Mouse (Mus musculus) stomach, embryonic 14.5 days (tissue): ENCODE measurements around the gene Olfr1360. TPM values are rescaled to one million over a fixed set of nuclear protein-coding genes. Genes with fewer than 3 reads are reported as not detected.
A peak's percentile ranks its signal among the peaks of the same experiment; 100 is the strongest.
"Not testable (repeated sequence)": the region's sequence is repeated elsewhere in the genome, so short reads cannot be mapped to it uniquely, and the experiment has no call there.

Source experiments
- ATAC-seq: fragments of 200-750 bp; cut with Nextera tagmentation; 2 replicates; pipeline ENCODE4 v1.8.0; 2017; ENCODE audit warnings: low read depth, moderate TSS enrichment; ENCODE audit not compliant: insufficient number of reproducible peaks, insufficient read depth, low FRiP score
- H3K27ac ChIP-seq: fragments of 300-500 bp; sonication (generic); 2 replicates; pipeline ENCODE4 v1.5.1; 2014; ENCODE audit warnings: mild to moderate bottlenecking, low read length, moderate library complexity, mixed read lengths
- H3K27me3 ChIP-seq: fragments of 300-500 bp; sonication (generic); 2 replicates; pipeline ENCODE4 v1.6.1; 2014; ENCODE audit warnings: low read length, control low read depth, mixed read lengths; ENCODE audit not compliant: control insufficient read depth, insufficient read depth
- H3K36me3 ChIP-seq: fragments of 300-500 bp; sonication (generic); 2 replicates; pipeline ENCODE4 v1.6.1; 2014; ENCODE audit warnings: mild to moderate bottlenecking, control low read depth, low read length, moderate library complexity, mixed read lengths; ENCODE audit not compliant: control insufficient read depth, insufficient read depth
- H3K4me1 ChIP-seq: fragments of 300-500 bp; sonication (generic); 2 replicates; pipeline ENCODE4 v1.6.1; 2014; ENCODE audit warnings: low read length, control low read depth, mixed read lengths; ENCODE audit not compliant: control insufficient read depth, insufficient read depth
- H3K4me2 ChIP-seq: fragments of 300-500 bp; sonication (generic); replicated peaks from 2 replicates; pipeline ENCODE4 v1.6.1; 2014; ENCODE audit warnings: low read depth, low read length, control low read depth
- H3K4me3 ChIP-seq: fragments of 300-500 bp; sonication (generic); 2 replicates; pipeline ENCODE4 v1.5.1; 2014; ENCODE audit warnings: low read depth, low read length, control low read depth
- H3K9ac ChIP-seq: fragments of 300-500 bp; sonication (generic); replicated peaks from 2 replicates; pipeline ENCODE4 v1.6.1; 2014; ENCODE audit warnings: low read depth, mild to moderate bottlenecking, control low read depth, low read length, moderate library complexity, mixed read lengths
- H3K9me3 ChIP-seq: fragments of 300-500 bp; sonication (generic); 2 replicates; pipeline ENCODE4 v1.6.1; 2016; ENCODE audit warnings: low read depth, low read length, control low read depth; ENCODE audit not compliant: control insufficient read depth
- WGBS: fragments of 180-500 bp; shearing (Covaris S2); extraction: QIAGEN DNeasy Blood & Tissue Kit; methylation state at CpG from one replicate; pipeline ENCODE4 v1.1.7; 2014; 5-methylcytosine and 5-hydroxymethylcytosine counted together
- polyA plus RNA-seq: library from polyadenylated mRNA; unstranded; fragments of >200 nt; fragmentation: Nextera tagmentation; extraction: Ambion mirVana; gene quantifications from 2 replicates; pipeline ENCODE4 v1.2.1, GENCODE M21; 2014

Olfr1360 gene
- polyA plus RNA-seq, 1 experiment from 2014 or later = not detected

DNA sequence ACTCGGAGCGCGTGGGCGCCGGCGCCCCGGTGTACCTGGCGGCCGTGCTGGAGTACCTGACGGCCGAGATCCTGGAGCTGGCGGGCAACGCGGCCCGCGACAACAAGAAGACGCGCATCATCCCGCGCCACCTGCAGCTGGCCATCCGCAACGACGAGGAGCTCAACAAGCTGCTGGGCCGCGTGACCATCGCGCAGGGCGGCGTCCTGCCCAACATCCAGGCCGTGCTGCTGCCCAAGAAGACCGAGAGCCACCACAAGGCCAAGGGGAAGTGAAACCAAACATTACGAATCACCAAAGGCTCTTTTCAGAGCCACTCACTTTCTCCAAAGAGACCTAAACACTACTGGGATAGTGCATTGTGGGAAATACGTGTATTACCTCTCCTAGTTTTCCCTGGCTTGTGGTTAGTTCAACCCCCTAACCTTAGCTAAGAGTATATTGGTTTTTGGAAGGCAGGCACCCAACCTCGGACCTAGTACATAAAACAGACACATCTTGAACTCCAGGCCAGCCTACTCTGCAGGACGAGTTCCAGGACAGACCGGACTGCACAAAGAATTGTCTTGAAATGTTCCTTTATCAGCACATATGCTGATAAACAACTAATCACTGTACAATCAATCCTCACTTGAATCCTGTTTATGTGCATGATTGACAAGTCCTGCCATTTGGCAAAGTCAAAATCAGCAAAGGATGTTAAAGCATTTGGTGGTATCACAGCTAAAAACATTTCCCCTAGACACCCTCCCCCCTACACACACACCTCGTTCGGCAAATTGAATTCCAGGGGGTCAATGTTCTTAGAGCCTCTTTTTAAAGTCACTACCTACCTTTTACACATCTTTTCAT, 39.6 kb upstream of the Olfr1360 start:
- not testable (repeated sequence) for H3K36me3 ChIP-seq, H3K9me3 ChIP-seq, H3K27me3 ChIP-seq, ATAC-seq
- Histone ChIP-seq H3K27ac (peak overlapping the region; percentile 95), H3K4me2 (peak overlapping the region; percentile 84), H3K4me1 (peaks cover 20% of the 10 kb centered on the region; the same call in 1 of the 2 replicates), H3K4me3 (peak overlapping the region; percentile 41), H3K9ac (peak overlapping the region; percentile 60)
- WGBS = under 1% methylated on average over 8 of the region's 38 CpGs

DNA sequence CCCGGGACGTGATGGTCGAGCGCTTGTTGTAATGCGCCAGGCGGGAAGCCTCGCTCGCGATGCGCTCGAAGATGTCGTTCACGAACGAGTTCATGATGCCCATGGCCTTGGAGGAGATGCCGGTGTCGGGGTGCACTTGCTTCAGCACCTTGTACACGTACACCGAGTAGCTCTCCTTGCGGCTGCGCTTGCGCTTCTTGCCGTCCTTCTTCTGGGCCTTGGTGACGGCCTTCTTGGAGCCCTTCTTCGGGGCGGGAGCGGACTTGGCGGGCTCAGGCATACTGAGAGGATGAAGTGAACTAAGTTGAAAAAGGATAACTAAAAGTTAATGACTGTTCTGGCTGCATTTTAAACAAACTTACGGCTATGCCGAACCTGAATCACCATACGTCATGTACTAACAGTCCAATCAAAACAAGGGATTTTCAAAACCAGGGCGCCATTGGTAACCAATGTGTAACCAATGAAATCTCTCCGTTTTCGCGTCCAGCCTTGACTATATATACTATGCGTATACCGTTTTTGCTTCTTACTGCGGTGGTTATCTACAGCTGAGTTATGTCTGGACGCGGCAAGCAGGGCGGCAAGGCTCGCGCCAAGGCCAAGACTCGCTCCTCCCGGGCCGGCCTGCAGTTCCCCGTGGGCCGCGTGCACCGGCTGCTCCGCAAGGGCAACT, 38.8 kb upstream of the Olfr1360 start, which contains the start of the genes Hist1h2bl and Hist1h2ai:
Gene Hist1h2bl (minus strand): TSS at position 280 of the 676 bp plus-strand sequence.
Gene Hist1h2ai (plus strand): TSS at position 559 of the 676 bp plus-strand sequence.
- not testable (repeated sequence) for H3K9me3 ChIP-seq, H3K36me3 ChIP-seq, H3K27me3 ChIP-seq
- Histone ChIP-seq H3K9ac (peak within 1 kb of the TSS; percentile 65), H3K4me1 (peaks cover 19% of the 10 kb centered on the region; the same call in 1 of the 2 replicates), H3K4me3 (peak within 1 kb of the TSS; percentile 41), H3K4me2 (peak within 1 kb of the TSS; percentile 84), H3K27ac (peak within 1 kb of the TSS; percentile 95)
- WGBS = 0% methylated on average over 28 of the region's 50 CpGs
- peak; percentile 93 for ATAC-seq

DNA sequence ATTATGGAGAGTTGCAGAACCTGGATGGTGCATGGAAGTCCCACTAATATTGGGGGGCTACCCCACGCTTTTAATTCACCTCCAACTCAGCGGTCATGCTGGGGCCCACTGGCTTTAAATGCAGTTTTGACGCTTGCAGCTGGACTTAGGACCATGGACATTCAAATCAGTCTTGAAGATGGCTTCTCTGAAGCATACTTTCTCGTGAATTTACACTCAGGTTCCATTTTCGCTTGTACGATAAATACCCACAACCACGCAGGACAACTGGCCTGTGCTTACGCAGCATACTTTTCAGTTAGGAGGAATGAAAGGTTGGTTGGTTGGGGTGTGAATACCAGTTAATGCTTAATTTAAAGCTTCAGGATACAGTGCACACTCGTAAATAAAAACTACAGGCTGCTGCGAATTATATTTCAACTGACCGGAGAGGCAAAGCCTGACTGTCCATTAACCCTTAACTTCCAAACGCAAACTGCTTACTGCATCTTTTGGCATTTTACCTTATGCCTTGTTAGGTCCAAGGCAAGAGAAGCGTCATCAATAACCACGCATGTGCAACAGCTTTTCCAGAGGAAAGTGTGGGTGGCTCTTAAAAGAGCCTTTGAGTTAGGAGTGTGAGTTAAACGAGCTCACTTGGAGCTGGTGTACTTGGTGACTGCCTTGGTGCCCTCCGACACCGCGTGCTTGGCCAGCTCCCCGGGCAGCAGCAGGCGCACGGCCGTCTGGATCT, 38.1 kb upstream of the Olfr1360 start:
- peak overlapping the region; percentile 91 for H3K27ac ChIP-seq
- ATAC-seq = no peak
- peak overlapping the region; percentile 65 for H3K9ac ChIP-seq
- H3K9me3 ChIP-seq = no peaks in the 10 kb centered on the region
- WGBS = under 1% methylated on average over 21 of the region's 22 CpGs
- H3K4me2 ChIP-seq = peak overlapping the region; percentile 79
- no peaks in the 10 kb centered on the region for H3K36me3 ChIP-seq
- peaks cover 14% of the 10 kb centered on the region; the same call in 1 of the 2 replicates for H3K4me1 ChIP-seq
- peak overlapping the region; percentile 41 for H3K4me3 ChIP-seq
- H3K27me3 ChIP-seq = no peaks in the 10 kb centered on the region

DNA sequence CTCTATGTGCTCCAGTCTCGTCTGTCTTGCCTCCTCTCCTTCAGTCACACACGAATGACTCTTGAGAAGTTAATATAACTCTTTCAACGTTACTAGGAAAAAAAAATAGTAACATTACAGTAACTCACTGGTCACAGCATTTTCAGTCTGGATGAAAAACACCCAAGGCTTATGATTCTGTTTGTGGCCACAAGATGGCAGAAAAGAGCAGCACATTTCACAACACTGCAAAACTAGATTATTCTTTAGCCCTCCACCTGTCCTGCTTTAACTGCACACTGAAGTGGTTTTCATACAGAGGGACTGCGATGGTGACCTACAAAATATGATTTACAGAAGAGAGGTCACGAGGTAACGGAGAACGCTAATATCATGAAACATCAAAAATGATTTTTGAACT, 37.5 kb upstream of the Olfr1360 start:
- Histone ChIP-seq H3K9me3 (no peaks in the 10 kb centered on the region), H3K36me3 (no peaks in the 10 kb centered on the region), H3K4me1 (peaks cover 14% of the 10 kb centered on the region; the same call in 1 of the 2 replicates), H3K27ac (peak overlapping the region; percentile 91), H3K27me3 (no peaks in the 10 kb centered on the region), H3K4me3 (peak overlapping the region; percentile 41), H3K4me2 (peak overlapping the region; percentile 79), H3K9ac (peak overlapping the region; percentile 65; the same call in 1 of the 2 replicates)
- ATAC-seq = no peak
- under 1% methylated on average over 7 of the region's 7 CpGs for WGBS

DNA sequence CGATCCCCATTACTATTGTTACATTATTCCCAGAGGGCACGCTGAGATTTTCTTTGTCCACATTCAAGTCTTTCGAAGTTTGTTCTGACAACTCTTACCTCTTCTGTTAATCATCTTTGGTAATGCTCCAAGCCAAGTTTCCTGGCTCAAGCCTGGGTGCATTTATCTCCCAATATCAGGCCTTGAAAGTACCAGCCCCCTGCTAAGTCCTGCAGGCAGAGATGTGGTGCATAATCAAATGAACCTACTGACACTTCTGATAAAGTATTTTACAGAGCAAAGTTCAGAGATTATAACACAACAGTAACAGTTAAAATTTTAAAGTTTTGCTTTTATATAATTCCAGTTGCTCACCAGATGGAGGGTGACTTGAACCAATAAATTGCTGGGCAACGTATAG, 34.5 kb upstream of the Olfr1360 start:
- peaks cover 7% of the 10 kb centered on the region; the same call in 1 of the 2 replicates for H3K4me1 ChIP-seq
- H3K4me2 ChIP-seq = peak overlapping the region; percentile 53
- WGBS = 21% methylated on average over 4 of the region's 4 CpGs
- no peaks in the 10 kb centered on the region for H3K36me3 ChIP-seq
- H3K4me3 ChIP-seq = peak overlapping the region; percentile 68
- H3K27ac ChIP-seq = peak overlapping the region; percentile 30; the same call in 1 of the 2 replicates
- no peak overlapping the region for H3K9ac ChIP-seq
- H3K9me3 ChIP-seq = no peaks in the 10 kb centered on the region
- ATAC-seq = no peak
- H3K27me3 ChIP-seq = no peaks in the 10 kb centered on the region

DNA sequence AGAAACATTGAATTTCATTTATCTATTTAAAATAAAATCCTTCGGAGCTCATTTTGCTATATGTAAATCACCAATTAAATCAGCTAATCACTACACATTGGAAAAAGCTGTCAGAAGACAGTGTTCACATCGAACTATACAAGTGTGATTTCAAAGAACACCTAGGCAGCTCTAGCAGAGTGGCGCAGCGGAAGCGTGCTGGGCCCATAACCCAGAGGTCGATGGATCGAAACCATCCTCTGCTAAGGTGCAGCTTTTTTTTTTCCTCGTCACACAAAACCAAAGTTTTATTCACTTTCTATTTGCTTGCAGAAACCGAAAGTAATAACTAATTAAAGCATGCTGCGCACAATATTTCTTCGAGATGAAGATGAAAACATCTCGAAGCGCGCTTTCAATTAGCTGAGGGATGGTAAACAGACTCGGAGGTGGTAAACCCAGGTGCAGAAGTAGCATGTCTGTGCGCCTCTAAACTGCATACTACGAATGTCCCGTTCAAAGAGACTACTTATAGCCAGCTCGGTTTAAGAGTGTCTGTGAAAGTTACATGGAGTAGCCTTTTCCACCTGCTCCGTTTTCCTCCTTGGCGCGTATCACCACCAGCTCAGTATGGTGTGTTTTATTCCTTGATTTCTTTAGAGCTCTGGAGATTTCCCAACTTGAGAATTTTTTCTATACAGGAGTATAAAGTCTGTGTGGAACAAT, 33.8 kb upstream of the Olfr1360 start:
- peak overlapping the region; percentile 53 for H3K4me2 ChIP-seq
- peak; percentile 82; the same call in 1 of the 2 replicates for ATAC-seq
- peak overlapping the region; percentile 30; the same call in 1 of the 2 replicates for H3K27ac ChIP-seq
- no peaks in the 10 kb centered on the region for H3K9me3 ChIP-seq
- peak overlapping the region; percentile 68 for H3K4me3 ChIP-seq
- no peaks in the 10 kb centered on the region for H3K36me3 ChIP-seq
- H3K9ac ChIP-seq = peak overlapping the region; percentile 38
- 1% methylated on average over 22 of the region's 22 CpGs for WGBS
- H3K27me3 ChIP-seq = no peaks in the 10 kb centered on the region
- peaks cover 7% of the 10 kb centered on the region; the same call in 1 of the 2 replicates for H3K4me1 ChIP-seq

DNA sequence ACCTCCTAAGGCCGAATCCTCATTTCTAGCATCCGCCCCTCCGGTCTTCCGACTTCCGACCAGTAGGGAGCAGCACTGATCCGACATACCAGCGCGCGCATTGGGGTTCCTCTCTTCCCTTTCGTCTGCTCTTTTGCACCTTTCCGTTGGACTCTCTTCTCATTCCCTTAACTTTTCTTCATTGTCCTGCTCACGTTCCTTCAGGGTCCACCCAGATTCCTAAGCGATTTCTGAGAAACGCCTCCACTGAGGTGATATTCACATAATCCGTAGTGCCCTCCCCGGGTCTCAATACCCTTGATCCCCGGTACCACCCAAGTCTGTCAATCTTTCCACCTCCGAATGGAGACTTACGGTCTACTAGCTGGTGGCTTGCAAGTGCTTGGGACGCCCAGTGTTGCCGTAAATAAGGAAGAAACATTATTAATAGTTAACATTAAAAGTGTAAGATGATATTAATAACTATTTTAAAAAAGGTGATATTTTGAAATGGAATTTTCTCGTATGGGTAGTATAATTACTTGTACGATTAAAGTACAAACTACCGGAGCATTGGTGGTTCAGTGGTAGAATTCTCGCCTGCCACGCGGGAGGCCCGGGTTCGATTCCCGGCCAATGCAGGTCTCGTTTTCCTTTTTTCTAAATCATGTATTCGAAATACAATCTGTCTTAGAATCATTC, 33.0 kb upstream of the Olfr1360 start:
- under 1% methylated on average over 32 of the region's 32 CpGs for WGBS

More for the DNA sequence above, 33.0 kb upstream of the Olfr1360 start:
- H3K4me2 ChIP-seq = peak overlapping the region; percentile 53; the same call in 1 of the 2 replicates
- H3K9ac ChIP-seq = peak overlapping the region; percentile 45; the same call in 1 of the 2 replicates
- no peaks in the 10 kb centered on the region for H3K36me3 ChIP-seq
- H3K27me3 ChIP-seq = no peaks in the 10 kb centered on the region
- H3K27ac ChIP-seq = peak overlapping the region; percentile 74
- peaks cover 4% of the 10 kb centered on the region; the same call in 1 of the 2 replicates for H3K4me1 ChIP-seq
- H3K4me3 ChIP-seq = peak overlapping the region; percentile 68
- H3K9me3 ChIP-seq = no peaks in the 10 kb centered on the region
- ATAC-seq = peak; percentile 85
